Mouse (Mus musculus) liver, embryonic 14.5 days (tissue): ENCODE data around the gene Mgat5.

Experiments
- CTCF ChIP-seq: IDR thresholded peaks from 2 replicates; pipeline ENCODE4 v1.5.1; 2016; ENCODE audit warnings: antibody characterized with exemption, low read depth, control low read depth
- EP300 ChIP-seq: IDR thresholded peaks from 2 replicates; pipeline ENCODE4 v1.6.1; 2016; ENCODE audit warnings: antibody characterized with exemption, low read depth

DNA sequence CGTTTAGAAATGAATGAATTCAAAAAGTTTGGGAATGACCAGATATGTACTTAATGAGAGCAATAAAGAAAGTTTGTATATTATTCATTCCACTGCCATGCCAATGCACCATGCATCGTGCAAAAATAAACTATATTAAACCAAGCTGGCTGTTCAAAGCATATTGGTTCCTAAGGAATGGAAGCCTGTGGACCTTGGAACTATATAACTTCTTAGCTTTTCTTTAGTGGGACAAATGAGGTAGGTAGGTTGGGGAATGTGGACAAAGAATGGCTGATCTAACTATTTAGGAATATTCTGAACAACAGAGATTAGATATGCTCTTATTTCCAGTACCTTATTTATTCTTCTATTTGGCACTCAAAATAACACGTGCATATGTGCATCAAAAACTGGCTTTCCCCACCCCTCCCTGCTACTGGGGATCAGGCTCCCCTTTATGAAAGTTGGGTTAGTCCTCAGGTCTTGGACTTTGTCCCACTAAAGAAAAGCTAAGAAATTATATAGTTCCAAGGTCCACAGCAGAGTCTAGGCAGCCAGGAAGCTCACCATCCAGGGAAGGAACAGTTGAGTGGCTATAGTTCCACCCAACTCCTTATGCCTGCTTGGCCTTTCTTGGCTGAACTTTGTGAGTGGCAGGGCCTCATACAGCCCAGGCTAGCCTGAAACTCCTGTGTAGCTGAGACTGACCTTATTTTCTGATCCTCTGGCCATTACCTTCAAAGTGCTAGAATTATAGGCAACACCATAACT is 70.9 kb downstream of the Mgat5 start:
- TF ChIP-seq CTCF: no peak
- no peak for TF ChIP-seq EP300
